Mouse (Mus musculus) hindbrain, embryonic 15.5 days (tissue): ENCODE data around the gene Nt5e. TPM values are rescaled to one million over a fixed set of nuclear protein-coding genes. Genes with fewer than 3 reads are reported as not detected.

ENCODE experiments used
- ATAC-seq: fragments of 200-750 bp; cut with Nextera tagmentation; 2 replicates; pipeline ENCODE4 v1.8.0; 2017; ENCODE audit warnings: low read depth, moderate number of reproducible peaks, moderate TSS enrichment; ENCODE audit not compliant: low FRiP score
- H3K27ac ChIP-seq: fragments of 300-500 bp; sonication (generic); replicated peaks from 2 replicates; pipeline ENCODE4 v1.5.1; 2015; ENCODE audit warnings: mild to moderate bottlenecking, inconsistent platforms
- H3K27me3 ChIP-seq: fragments of 300-500 bp; sonication (generic); 2 replicates; pipeline ENCODE4 v1.6.1; 2015; ENCODE audit warnings: control low read depth, inconsistent platforms
- H3K36me3 ChIP-seq: fragments of 300-500 bp; sonication (generic); 2 replicates; pipeline ENCODE4 v1.6.1; 2015; ENCODE audit warnings: control low read depth, inconsistent platforms
- H3K4me1 ChIP-seq: fragments of 300-500 bp; sonication (generic); replicated peaks from 2 replicates; pipeline ENCODE4 v1.6.1; 2015; ENCODE audit warnings: control low read depth, inconsistent platforms
- H3K4me2 ChIP-seq: fragments of 300-500 bp; sonication (generic); 2 replicates; pipeline ENCODE4 v1.6.1; 2015; ENCODE audit warnings: moderate library complexity, mild to moderate bottlenecking, inconsistent platforms
- H3K4me3 ChIP-seq: fragments of 300-500 bp; sonication (generic); 2 replicates; pipeline ENCODE4 v1.5.1; 2015; ENCODE audit warnings: mild to moderate bottlenecking, inconsistent platforms
- H3K9ac ChIP-seq: fragments of 300-500 bp; sonication (generic); 2 replicates; pipeline ENCODE4 v1.6.1; 2015; ENCODE audit warnings: inconsistent platforms
- H3K9me3 ChIP-seq: fragments of 300-500 bp; sonication (generic); 2 replicates; pipeline ENCODE4 v1.6.1; 2016; ENCODE audit warnings: control low read depth, inconsistent platforms
- WGBS: fragments of 180-500 bp; shearing (Covaris S2); methylation state at CpG from one replicate; pipeline ENCODE4 v1.1.7; 2015; 5-methylcytosine and 5-hydroxymethylcytosine counted together
- polyA plus RNA-seq: library from polyadenylated mRNA; unstranded; fragments of >200 nt; fragmentation: Nextera tagmentation; extraction: Ambion mirVana; gene quantifications from 2 replicates; pipeline ENCODE4 v1.2.1, GENCODE M21; 2015

Gene Nt5e
- polyA plus RNA-seq, 1 experiment from 2014 or later = 1.2 TPM

GRCm38 (mm10) chr9:88404515-88404914 is 77.5 kb downstream of the Nt5e start:
- WGBS = 89% methylated on average over 6 of the region's 6 CpGs
- no peaks in the 10 kb centered on the region for H3K4me1 ChIP-seq
- no peaks in the 10 kb centered on the region for H3K27me3 ChIP-seq
- H3K4me3 ChIP-seq = no peak overlapping the region
- H3K27ac ChIP-seq = no peak overlapping the region
- H3K9ac ChIP-seq = no peak overlapping the region
- H3K9me3 ChIP-seq = no peaks in the 10 kb centered on the region
- ATAC-seq = no peak
- H3K4me2 ChIP-seq = no peak overlapping the region
- H3K36me3 ChIP-seq = peaks cover 28% of the 10 kb centered on the region

- Histone ChIP-seq H3K9me3 (no peaks in the 10 kb centered on the region), H3K4me2 (no peak overlapping the region), H3K4me3 (no peak overlapping the region), H3K36me3 (peaks cover 17% of the 10 kb centered on the region), H3K27me3 (no peaks in the 10 kb centered on the region), H3K9ac (no peak overlapping the region), H3K27ac (no peak overlapping the region), H3K4me1 (no peaks in the 10 kb centered on the region)
- no peak for ATAC-seq
- WGBS = 84% methylated on average over 2 of the region's 2 CpGs
Measured at GRCm38 (mm10) chr9:88409978-88410377, 83.0 kb downstream of the Nt5e start.

- H3K4me1 ChIP-seq = no peaks in the 10 kb centered on the region
- H3K36me3 ChIP-seq = peaks cover 31% of the 10 kb centered on the region
- WGBS = 48% methylated on average over 1 of the region's 1 CpGs
- H3K9ac ChIP-seq = no peak overlapping the region
- H3K9me3 ChIP-seq = no peaks in the 10 kb centered on the region
- H3K4me2 ChIP-seq = no peak overlapping the region
- no peaks in the 10 kb centered on the region for H3K27me3 ChIP-seq
- ATAC-seq = no peak
- H3K4me3 ChIP-seq = no peak overlapping the region
- no peak overlapping the region for H3K27ac ChIP-seq
Measured at GRCm38 (mm10) chr9:88416752-88417151, 89.8 kb downstream of the Nt5e start.

Other genes starting within 250 kb of the Nt5e start
- 34.0 and 36.0 TPM in 2 replicates for gene Snx14, start 111.8 kb downstream of the Nt5e start, polyA plus RNA-seq
- gene Gm20537, start 129.4 kb downstream of the Nt5e start, polyA plus RNA-seq = 0.49 and 0.57 TPM in 2 replicates
- gene Syncrip, start 155.4 kb downstream of the Nt5e start, polyA plus RNA-seq = 71.2 and 77.0 TPM in 2 replicates
- 17.2 and 19.8 TPM in 2 replicates for gene Zfp949, start 220.8 kb downstream of the Nt5e start, polyA plus RNA-seq